Mouse (Mus musculus): Measurements from ENCODE around the gene Gm27021.
A peak's percentile ranks its signal among the peaks of the same experiment; 100 is the strongest.

DNA sequence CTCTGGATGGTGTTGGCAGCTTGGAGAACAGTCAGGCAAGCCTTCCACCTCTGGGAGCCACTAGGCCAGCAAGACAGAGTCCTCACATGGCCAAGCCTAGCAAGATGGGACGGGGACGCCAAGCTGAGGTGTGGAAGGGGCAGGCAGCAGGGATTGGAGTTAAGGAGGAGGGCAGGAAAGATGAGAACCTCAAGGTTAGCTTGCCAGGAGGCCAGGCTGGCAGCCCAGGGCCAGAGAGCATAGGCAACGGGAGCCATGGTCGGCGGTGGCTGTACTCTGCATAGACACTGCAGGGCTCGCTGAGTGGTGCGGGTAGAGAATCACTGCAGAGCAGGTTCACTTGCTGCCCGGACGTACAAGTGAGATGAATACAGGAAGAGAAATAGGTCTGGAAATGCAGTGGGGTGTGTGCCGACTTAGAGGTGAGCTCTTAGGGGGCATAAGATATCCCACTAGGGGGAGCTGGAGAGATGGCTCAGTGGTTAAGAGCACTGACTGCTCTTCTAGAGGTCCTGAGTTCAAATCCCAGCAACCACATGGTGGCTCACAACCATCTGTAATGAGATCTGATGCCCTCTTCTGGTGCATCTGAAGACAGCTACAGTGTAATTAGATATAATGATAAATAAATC is 25.7 kb downstream of the Gm27021 start:
- TF ChIP-seq TAL1 (IDR thresholded peaks at IDR 0.05; ENCODE audit: low read length), result no peak
- TF ChIP-seq TCF12 (IDR thresholded peaks at IDR 0.05; ENCODE audit: low read depth, low read length), result no peak
- no peak for TF ChIP-seq USF2 (IDR thresholded peaks at IDR 0.05; ENCODE audit: borderline replicate concordance in 1 of 2, insufficient read depth in 1 of 2, low read depth in 1 of 2, low read length in 2 of 2)
- no peak for TF ChIP-seq RAD21 (IDR thresholded peaks at IDR 0.05; ENCODE audit: low read depth, low read length)
- peak; percentile 3 to 19 (median 14); a peak in 2 of 6 replicates for TF ChIP-seq CTCF (IDR thresholded peaks at IDR 0.05 in 2 of 3, conservative IDR thresholded peaks at IDR 0.05 in 1 of 3; ENCODE audit: control insufficient read depth in 1 of 3, insufficient read depth in 1 of 3, low read depth in 2 of 3, low read length in 3 of 3, poor library complexity in 1 of 3, severe bottlenecking in 1 of 3)
- TF ChIP-seq ZMIZ1 (IDR thresholded peaks at IDR 0.05; ENCODE audit: low read depth, low read length), result no peak

All from MEL (cell line).